Mouse (Mus musculus) ES-E14 (cell line): ENCODE measurements at regions not wholly inside any gene's neighbourhood (a gene's known extent, or its start where the extent isn't known, plus 50 kb on each side); places are given as distances from the start of the nearest gene placed in this dataset.

Experiments used
- DNase-seq: peaks from one replicate; pipeline ENCODE4 v3.0.0-alpha.2; 2013; ENCODE audit warnings: low read depth, low spot score
- H3K27ac ChIP-seq: 2 replicates; pipeline ENCODE4 v1.5.1; 2012; ENCODE audit warnings: low read depth, mild to moderate bottlenecking, low read length, moderate library complexity, mixed read lengths; ENCODE audit not compliant: poor library complexity, insufficient read depth, severe bottlenecking
- H3K36me3 ChIP-seq: 2 replicates; pipeline ENCODE4 v1.6.1; 2012; ENCODE audit warnings: mild to moderate bottlenecking, low read length, moderate library complexity, mixed read lengths; ENCODE audit not compliant: control insufficient read depth, poor library complexity, insufficient read depth, severe bottlenecking
- H3K4me1 ChIP-seq, 2 experiments: fragments of 150-350 bp in 1 of 2; sonication (generic) in 1 of 2; 2 replicates each; pipeline ENCODE4 v1.6.1; 2012; ENCODE audit warnings: low read length in 2 of 2, mild to moderate bottlenecking in 1 of 2, mixed read lengths in 1 of 2; ENCODE audit not compliant: control insufficient read depth in 2 of 2, insufficient read depth in 2 of 2, poor library complexity in 1 of 2
- H3K4me3 ChIP-seq, 2 experiments: fragments of 150-350 bp in 1 of 2; sonication (generic) in 1 of 2; 2 replicates each; pipeline ENCODE4 v1.5.1; 2012; ENCODE audit warnings: low read length in 2 of 2, low read depth in 1 of 2, mild to moderate bottlenecking in 1 of 2, mixed read lengths in 1 of 2; ENCODE audit not compliant: insufficient read depth in 1 of 2, poor library complexity in 1 of 2, severe bottlenecking in 1 of 2
- H3K9ac ChIP-seq: 2 replicates; pipeline ENCODE4 v1.6.1; 2012; ENCODE audit warnings: low read depth, mild to moderate bottlenecking, low read length, mixed read lengths; ENCODE audit not compliant: poor library complexity, insufficient read depth, severe bottlenecking
- H3K9me3 ChIP-seq: fragments of 150-350 bp; sonication (generic); 2 replicates; pipeline ENCODE4 v1.6.1; 2012; ENCODE audit warnings: low read depth, mild to moderate bottlenecking, low read length; ENCODE audit not compliant: control insufficient read depth, insufficient read depth
- CHD2 ChIP-seq: IDR thresholded peaks from 2 replicates; pipeline ENCODE4 v1.6.1; 2014; ENCODE audit warnings: mild to moderate bottlenecking, low read depth, low read length, inconsistent platforms
- HCFC1 ChIP-seq: IDR thresholded peaks from 2 replicates; pipeline ENCODE4 v1.6.1; 2012; ENCODE audit warnings: low read length, inconsistent platforms, borderline replicate concordance; ENCODE audit not compliant: insufficient read depth
- MAFK ChIP-seq: IDR thresholded peaks from 2 replicates; pipeline ENCODE4 v1.6.1; 2014; ENCODE audit warnings: mild to moderate bottlenecking, low read depth, low read length, inconsistent platforms; ENCODE audit not compliant: insufficient read depth
- ZC3H11A ChIP-seq: IDR thresholded peaks from 2 replicates; pipeline ENCODE4 v1.6.1; 2012; ENCODE audit warnings: low read depth, mild to moderate bottlenecking, inconsistent platforms, low read length, borderline replicate concordance
- ZNF384 ChIP-seq: IDR thresholded peaks from 2 replicates; pipeline ENCODE4 v1.6.1; 2012; ENCODE audit warnings: low read depth, low read length, inconsistent platforms
- in situ Hi-C, 2 experiments: fragments of 600-800 bp; cut with MboI; formaldehyde crosslinking; loops; one replicate each; pipeline ENCODE4 v1.15.1; 2025; ENCODE audit warnings: low sequenced_read_pairs in 2 of 2, inconsistent platforms in 1 of 2; ENCODE audit not compliant: unreplicated experiment in 2 of 2

DNA sequence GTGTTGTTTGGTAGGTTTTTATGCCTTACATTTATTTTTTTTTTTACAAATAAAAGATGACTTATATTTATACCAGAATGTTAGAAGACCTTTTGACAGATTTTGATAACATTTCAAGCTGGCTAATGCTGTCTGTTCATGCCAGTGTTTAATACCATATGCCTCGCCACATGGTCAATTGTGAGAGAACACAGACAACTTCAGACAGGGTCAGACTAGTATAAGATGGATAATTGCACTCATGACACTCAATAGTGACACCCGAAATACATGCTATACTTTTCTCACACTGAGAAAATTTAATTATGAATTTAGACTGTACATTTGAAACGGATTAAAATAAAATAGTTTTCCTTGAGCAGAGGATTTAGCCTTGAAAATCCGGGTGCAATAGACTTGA lies 769.9 kb downstream of the Slitrk6 start:
- H3K36me3 ChIP-seq, result no peaks in the 10 kb centered on the region
- H3K27ac ChIP-seq, result no peak overlapping the region
- no peak for TF ChIP-seq CHD2
- TF ChIP-seq HCFC1, result no peak
- no peak for TF ChIP-seq ZC3H11A
- no peak for TF ChIP-seq ZNF384
- no peak for TF ChIP-seq MAFK
- in situ Hi-C loops, result no loop called here
- H3K4me1 ChIP-seq, result no peaks in the 10 kb centered on the region
- H3K9me3 ChIP-seq, result no peaks in the 10 kb centered on the region
- no peak overlapping the region for H3K9ac ChIP-seq
- no peak overlapping the region for H3K4me3 ChIP-seq
- no peak for DNase-seq

DNA sequence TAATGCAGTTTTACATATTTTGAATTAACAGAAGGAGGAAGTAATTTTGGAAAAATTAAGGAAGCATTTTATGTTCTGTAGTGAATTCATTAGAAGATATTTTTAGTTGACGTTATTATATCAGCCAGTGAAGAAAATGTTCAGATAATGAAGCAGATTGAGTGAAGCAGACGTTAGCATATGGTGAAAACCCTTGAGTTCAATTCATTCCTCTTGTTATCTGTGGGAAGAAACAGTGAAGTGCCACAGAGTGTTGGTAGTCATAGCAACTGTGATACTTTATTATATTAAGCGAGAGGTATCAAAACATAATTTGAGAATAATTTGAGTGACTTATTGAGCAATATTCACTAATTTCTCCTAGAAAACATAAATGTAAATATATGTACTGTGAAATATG lies 796.9 kb downstream of the Slitrk6 start:
- Histone ChIP-seq H3K27ac (no peak overlapping the region), H3K4me3 (no peak overlapping the region), H3K4me1 (no peaks in the 10 kb centered on the region), H3K36me3 (no peaks in the 10 kb centered on the region), H3K9me3 (no peaks in the 10 kb centered on the region), H3K9ac (no peak overlapping the region)
- in situ Hi-C loops, result no loop called here
- DNase-seq, result no peak
- TF ChIP-seq MAFK, result no peak
- no peak for TF ChIP-seq CHD2
- TF ChIP-seq HCFC1, result no peak
- TF ChIP-seq ZC3H11A, result no peak
- no peak for TF ChIP-seq ZNF384

DNA sequence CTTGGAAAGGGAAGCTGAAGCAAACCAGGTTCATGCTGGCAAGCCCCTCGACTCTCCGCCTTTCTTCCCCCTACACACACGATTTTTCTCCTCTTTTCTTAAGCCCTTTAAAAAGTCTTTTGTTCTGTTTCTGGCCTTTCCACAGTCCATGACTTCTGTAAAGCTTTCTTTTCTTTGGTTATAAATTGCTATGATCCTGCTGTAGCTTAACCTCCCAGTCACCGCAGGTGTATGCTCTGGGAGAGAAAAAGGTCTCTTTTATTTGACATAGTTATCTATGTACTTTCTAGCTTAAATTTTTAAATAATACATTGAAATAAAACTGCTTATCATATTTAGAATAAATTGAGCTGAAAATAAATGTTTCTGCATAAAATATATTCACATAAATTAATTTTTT lies 813.0 kb downstream of the Slitrk6 start:
- in situ Hi-C loops, result no loop called here
- Histone ChIP-seq H3K4me1 (no peaks in the 10 kb centered on the region), H3K4me3 (no peak overlapping the region), H3K9me3 (no peaks in the 10 kb centered on the region), H3K27ac (no peak overlapping the region), H3K9ac (no peak overlapping the region), H3K36me3 (no peaks in the 10 kb centered on the region)
- no peak for DNase-seq
- TF ChIP-seq ZC3H11A (no peak), HCFC1 (no peak), ZNF384 (no peak), MAFK (no peak), CHD2 (no peak)

DNA sequence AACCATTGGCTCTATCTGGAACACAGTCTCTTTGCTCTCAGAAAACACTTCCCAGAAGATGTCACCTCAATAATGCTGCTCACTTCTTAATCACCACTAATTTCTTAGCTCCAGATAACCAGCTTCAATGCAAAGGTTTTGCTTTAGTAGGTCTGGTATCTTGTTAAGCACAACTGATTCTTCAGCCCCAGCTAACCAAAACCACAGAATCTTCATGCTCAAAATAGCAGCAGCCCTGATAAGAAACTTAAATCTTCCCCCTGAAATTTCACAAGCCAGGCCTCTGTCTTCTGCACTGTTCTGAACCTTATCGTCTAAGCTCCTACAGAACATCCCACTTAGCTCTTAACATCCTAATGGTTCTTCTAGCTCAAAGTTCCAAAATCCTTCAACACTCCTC lies 813.8 kb downstream of the Slitrk6 start:
- TF ChIP-seq ZC3H11A (no peak), ZNF384 (no peak), MAFK (no peak), CHD2 (no peak), HCFC1 (no peak)
- Histone ChIP-seq H3K4me1 (no peaks in the 10 kb centered on the region), H3K27ac (no peak overlapping the region), H3K36me3 (no peaks in the 10 kb centered on the region), H3K4me3 (no peak overlapping the region), H3K9me3 (no peaks in the 10 kb centered on the region), H3K9ac (no peak overlapping the region)
- in situ Hi-C loops, result no loop called here
- no peak for DNase-seq

DNA sequence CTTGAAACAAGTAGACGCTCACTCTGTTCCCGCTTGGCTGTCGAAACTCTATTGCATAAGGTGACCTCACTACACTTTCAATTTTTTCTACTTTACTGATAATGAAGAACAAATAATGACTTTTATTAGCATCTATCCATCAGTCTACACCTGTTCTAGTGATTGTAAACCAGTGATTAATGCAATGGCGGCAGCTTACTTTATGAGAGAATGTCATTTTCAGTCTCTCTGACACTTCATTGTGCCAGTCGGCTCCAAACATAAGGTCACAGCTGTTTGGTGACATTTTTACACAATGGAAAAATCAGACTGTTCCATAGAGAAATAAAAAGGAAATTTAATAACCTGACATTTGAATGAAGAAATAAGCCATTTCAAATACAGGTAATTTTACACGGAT lies 817.5 kb downstream of the Slitrk6 start:
- TF ChIP-seq MAFK (no peak), HCFC1 (no peak), CHD2 (no peak), ZNF384 (no peak), ZC3H11A (no peak)
- H3K9me3 ChIP-seq, result no peaks in the 10 kb centered on the region
- H3K4me1 ChIP-seq, result no peaks in the 10 kb centered on the region
- no peak overlapping the region for H3K27ac ChIP-seq
- H3K9ac ChIP-seq, result no peak overlapping the region
- in situ Hi-C loops, result no loop called here
- no peak overlapping the region for H3K4me3 ChIP-seq
- H3K36me3 ChIP-seq, result no peaks in the 10 kb centered on the region
- DNase-seq, result no peak
